Comparison of ENCODE assay signal across 12 mouse cellular contexts in the genomic region with DNA sequence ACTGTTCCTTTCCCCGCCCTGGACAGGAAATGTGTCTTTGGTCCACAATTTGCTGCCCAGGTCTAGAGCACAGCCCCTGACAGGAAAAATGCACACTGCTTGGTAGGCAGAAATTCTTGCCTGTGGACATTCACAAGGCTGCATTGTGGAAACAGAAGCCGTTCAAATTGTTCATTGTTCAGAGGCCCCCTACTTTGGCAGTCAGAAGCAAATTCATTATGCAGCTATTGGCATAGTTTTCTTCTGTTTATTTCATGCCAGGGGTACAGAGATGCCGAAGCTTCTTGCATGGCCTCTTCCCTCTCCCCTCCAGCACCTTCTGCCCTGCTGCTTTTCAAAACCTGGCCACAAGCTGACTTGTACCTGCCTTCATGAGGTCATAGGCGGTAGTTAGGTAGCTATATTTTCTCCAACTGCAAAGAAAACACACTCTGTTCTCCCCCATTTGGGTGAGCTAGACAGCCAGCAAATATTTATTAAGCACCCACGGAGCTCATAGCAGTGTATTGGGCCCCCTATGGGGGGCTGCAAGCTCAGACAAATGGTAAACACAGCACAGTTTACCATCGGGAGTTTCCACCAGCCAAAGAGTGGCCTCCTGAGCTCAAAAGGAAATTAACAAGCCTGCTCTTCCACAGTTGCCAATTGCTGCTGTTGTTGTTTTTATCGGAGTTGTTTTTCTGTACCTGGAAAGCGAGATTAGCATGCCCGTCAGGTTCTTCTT. TPM values are rescaled to one million over a fixed set of nuclear protein-coding genes. Genes with fewer than 3 reads are reported as not detected.
DNase-seq lines count a peak whose midpoint lies in the region; ATAC-seq and TF ChIP-seq lines count a peak whose summit lies in the region.
"Had no signal": no experiment of that assay in that cellular context is flagged by ENCODE, and none has a peak within 500 bp of the region (broad histone marks: within the 10 kb centered on the region; RNA-seq: fewer than 3 reads in every experiment).

No protein-coding gene starts in this region.

- H3K27ac ChIP-seq in cerebellum, adult 2 months (ENCODE audit: insufficient read depth, low read length) = peak overlapping the region; percentile 65
- H3K27ac ChIP-seq in forebrain, embryonic 15.5 days (replicated peaks) = peak overlapping the region; percentile 88
- 0 out of 2 replicates have a peak overlapping the region, but pooled peaks have one; percentile 26 for H3K27ac ChIP-seq in limb, embryonic 14.5 days (replicated peaks; ENCODE audit: low read depth, low read length)
- H3K27ac ChIP-seq: heart, embryonic 15.5 days; liver, embryonic 13.5 days had no signal

- no peaks in the 10 kb centered on the region for H3K9me3 ChIP-seq in forebrain, embryonic 15.5 days
- no peaks in the 10 kb centered on the region for H3K9me3 ChIP-seq in limb, embryonic 14.5 days (ENCODE audit: control insufficient read depth, low read length)
- H3K9me3 ChIP-seq: heart, embryonic 15.5 days; liver, embryonic 13.5 days had no signal

- peak; percentile 24 for DNase-seq in left cerebral cortex, adult 11 months (ENCODE audit: low spot score)
- DNase-seq in left cerebral cortex, postnatal 25 days (ENCODE audit: low spot score in 2 of 2) = no peak
- DNase-seq in cerebellum, adult 2 months = peak; percentile 26 to 30
- DNase-seq in limb, embryonic 14.5 days (ENCODE audit: low spot score) = no peak
- no peak for DNase-seq in kidney, postnatal 25 days
- no peak for DNase-seq in frontal cortex, postnatal 14 days (ENCODE audit: low spot score in 2 of 2)
- DNase-seq: kidney, adult 2 months; liver, embryonic 13.5 days; thymus, postnatal 14 days had no signal

- no peak for TF ChIP-seq CTCF in cerebellum, adult 2 months (IDR thresholded peaks at IDR 0.05; ENCODE audit: borderline replicate concordance, insufficient read depth, low read depth, low read length)

- H3K4me2 ChIP-seq in forebrain, embryonic 15.5 days (replicated peaks) = peak overlapping the region; percentile 8; the same call in 1 of the 2 replicates
- H3K4me2 ChIP-seq in limb, embryonic 14.5 days (replicated peaks; ENCODE audit: low read depth, low read length, severe bottlenecking) = no peak overlapping the region
- H3K4me2 ChIP-seq: heart, embryonic 15.5 days; liver, embryonic 13.5 days had no signal

- H3K36me3 ChIP-seq in forebrain, embryonic 15.5 days = no peaks in the 10 kb centered on the region
- H3K36me3 ChIP-seq in limb, embryonic 14.5 days (ENCODE audit: control insufficient read depth, insufficient read depth, low read length) = no peaks in the 10 kb centered on the region
- H3K36me3 ChIP-seq: heart, embryonic 15.5 days; liver, embryonic 13.5 days had no signal

- H3K9ac ChIP-seq in forebrain, embryonic 15.5 days (replicated peaks) = no peak overlapping the region
- no peak overlapping the region for H3K9ac ChIP-seq in limb, embryonic 14.5 days (ENCODE audit: low read depth, low read length, severe bottlenecking)
- H3K9ac ChIP-seq: heart, embryonic 15.5 days; liver, embryonic 13.5 days had no signal

- ATAC-seq in forebrain, embryonic 15.5 days (replicated peaks) = peak; percentile 71
- ATAC-seq in limb, embryonic 14.5 days (ENCODE audit: low FRiP score, low read depth) = no peak
- ATAC-seq: activated CD4-positive, CD25-positive, alpha-beta regulatory T cell, adult 4 months had no signal

- WGBS in cerebellum, adult 2 months = 21% methylated on average over 9 of the region's 9 CpGs
- WGBS in forebrain, embryonic 15.5 days = 36% methylated on average over 9 of the region's 9 CpGs
- 52% methylated on average over 9 of the region's 9 CpGs for WGBS in limb, embryonic 14.5 days

- peaks cover 4% of the 10 kb centered on the region for H3K4me1 ChIP-seq in cerebellum, adult 2 months (ENCODE audit: control insufficient read depth, insufficient read depth, low read length)
- peaks cover 24% of the 10 kb centered on the region for H3K4me1 ChIP-seq in forebrain, embryonic 15.5 days
- no peaks in the 10 kb centered on the region for H3K4me1 ChIP-seq in limb, embryonic 14.5 days (ENCODE audit: control insufficient read depth, insufficient read depth, low read length)
- H3K4me1 ChIP-seq: heart, embryonic 15.5 days; liver, embryonic 13.5 days had no signal

- H3K4me3 ChIP-seq in cerebellum, adult 2 months (replicated peaks; ENCODE audit: insufficient read depth, low read depth, low read length) = no peak overlapping the region
- no peak overlapping the region for H3K4me3 ChIP-seq in forebrain, embryonic 15.5 days
- no peak overlapping the region for H3K4me3 ChIP-seq in limb, embryonic 14.5 days (replicated peaks; ENCODE audit: low read length)
- H3K4me3 ChIP-seq: heart, embryonic 15.5 days; liver, embryonic 13.5 days had no signal

- TF ChIP-seq POLR2A in cerebellum, adult 2 months (IDR thresholded peaks at IDR 0.05; ENCODE audit: borderline replicate concordance, insufficient read depth, low read length) = no peak
- TF ChIP-seq POLR2A in limb, embryonic 14.5 days (IDR thresholded peaks at IDR 0.05; ENCODE audit: borderline replicate concordance, extremely low read depth, insufficient read depth, insufficient read length) = no peak

- intact Hi-C loops in left cerebral cortex, postnatal 25 days (cut with DNase I) = no loop called here

- no peaks in the 10 kb centered on the region for H3K27me3 ChIP-seq in cerebellum, adult 2 months (ENCODE audit: control insufficient read depth, insufficient read depth, low read length)
- H3K27me3 ChIP-seq in forebrain, embryonic 15.5 days = no peaks in the 10 kb centered on the region
- no peaks in the 10 kb centered on the region for H3K27me3 ChIP-seq in limb, embryonic 14.5 days (ENCODE audit: control insufficient read depth, insufficient read depth, low read length)
- H3K27me3 ChIP-seq: heart, embryonic 15.5 days; liver, embryonic 13.5 days had no signal

RNA-seq across cellular contexts. Expression of a gene that starts 48.2 kb away (rescaled TPM):
- total RNA-seq in left cerebral cortex, postnatal 25 days (2021) = 100 to 1,000 TPM; 729 to 756 TPM
- polyA plus RNA-seq in cerebellum, adult 2 months (2012; rRNA removed) = 495 and 538 TPM in 2 replicates
- 424 and 441 TPM in 2 replicates for polyA plus RNA-seq in forebrain, embryonic 15.5 days (2015; fragmentation: Nextera tagmentation; extraction: Ambion mirVana)
- polyA plus RNA-seq in limb, embryonic 14.5 days (2012; rRNA removed) = 18.3 and 18.9 TPM in 2 replicates
- polyA plus RNA-seq in limb, embryonic 14.5 days (2014; fragmentation: Nextera tagmentation; extraction: Ambion mirVana) = 21.3 and 21.8 TPM in 2 replicates

Comparison
In these comparisons a context has a peak if more than half of its experiments do, and no peak if none do; other contexts are left out.
1. DNase-seq: peak in left cerebral cortex, adult 11 months (single experiment) and cerebellum, adult 2 months (2 of 2); none in left cerebral cortex, postnatal 25 days (0 of 2), limb, embryonic 14.5 days (single experiment), kidney, postnatal 25 days (0 of 2) and frontal cortex, postnatal 14 days (0 of 2).
2. H3K27ac ChIP-seq: peak in every context shown above with its lines; median percentile 88 in forebrain, embryonic 15.5 days; 65 in cerebellum, adult 2 months; 26 in limb, embryonic 14.5 days.
3. RNA of a gene that starts 48.2 kb away (polyA plus RNA-seq): 495 to 538 TPM in cerebellum, adult 2 months and 424 to 441 TPM in forebrain, embryonic 15.5 days; 18.3 to 21.8 TPM in limb, embryonic 14.5 days; every median in the first group is over 10 times any median in the second.